Mouse (Mus musculus) kidney, embryonic 15.5 days (tissue): ENCODE measurements at regions not wholly inside any gene's neighbourhood (a gene's known extent, or its start where the extent isn't known, plus 50 kb on each side); places are given as distances from the start of the nearest gene placed in this dataset.

Experiments used
- ATAC-seq: fragments of 200-750 bp; cut with Nextera tagmentation; replicated peaks from 2 replicates; pipeline ENCODE4 v1.8.0; 2017; ENCODE audit warnings: moderate TSS enrichment; ENCODE audit not compliant: low FRiP score
- H3K27ac ChIP-seq: fragments of 300-500 bp; sonication (generic); 2 replicates; pipeline ENCODE4 v1.5.1; 2015; ENCODE audit warnings: mild to moderate bottlenecking, inconsistent platforms
- H3K27me3 ChIP-seq: fragments of 300-500 bp; sonication (generic); 2 replicates; pipeline ENCODE4 v1.6.1; 2015; ENCODE audit warnings: inconsistent platforms
- H3K36me3 ChIP-seq: fragments of 300-500 bp; sonication (generic); 2 replicates; pipeline ENCODE4 v1.6.1; 2015; ENCODE audit warnings: inconsistent platforms
- H3K4me1 ChIP-seq: fragments of 300-500 bp; sonication (generic); 2 replicates; pipeline ENCODE4 v1.6.1; 2015; ENCODE audit warnings: inconsistent platforms
- H3K4me2 ChIP-seq: fragments of 300-500 bp; sonication (generic); 2 replicates; pipeline ENCODE4 v1.6.1; 2015; ENCODE audit warnings: moderate library complexity, mild to moderate bottlenecking, inconsistent platforms
- H3K4me3 ChIP-seq: fragments of 300-500 bp; sonication (generic); replicated peaks from 2 replicates; pipeline ENCODE4 v1.5.1; 2015; ENCODE audit warnings: mild to moderate bottlenecking, inconsistent platforms
- H3K9ac ChIP-seq: fragments of 300-500 bp; sonication (generic); 2 replicates; pipeline ENCODE4 v1.6.1; 2015; ENCODE audit warnings: mild to moderate bottlenecking, inconsistent platforms
- H3K9me3 ChIP-seq: fragments of 300-500 bp; sonication (generic); replicated peaks from 2 replicates; pipeline ENCODE4 v1.6.1; 2016; ENCODE audit warnings: inconsistent platforms
- WGBS: fragments of 180-500 bp; shearing (Covaris S2); methylation state at CpG from one replicate; pipeline ENCODE4 v1.1.7; 2015; ENCODE audit warnings: mixed read lengths; 5-methylcytosine and 5-hydroxymethylcytosine counted together

- Histone ChIP-seq H3K4me3 (no peak overlapping the region), H3K4me1 (peaks cover 17% of the 10 kb centered on the region), H3K27ac (no peak overlapping the region), H3K27me3 (no peaks in the 10 kb centered on the region), H3K9me3 (no peaks in the 10 kb centered on the region), H3K9ac (no peak overlapping the region), H3K36me3 (no peaks in the 10 kb centered on the region), H3K4me2 (no peak overlapping the region)
- no peak for ATAC-seq
- 82% methylated on average over 5 of the region's 5 CpGs for WGBS
Observed at GRCm38 (mm10) chr2:24544190-24544589, 68.8 kb upstream of the Pax8 start.

DNA sequence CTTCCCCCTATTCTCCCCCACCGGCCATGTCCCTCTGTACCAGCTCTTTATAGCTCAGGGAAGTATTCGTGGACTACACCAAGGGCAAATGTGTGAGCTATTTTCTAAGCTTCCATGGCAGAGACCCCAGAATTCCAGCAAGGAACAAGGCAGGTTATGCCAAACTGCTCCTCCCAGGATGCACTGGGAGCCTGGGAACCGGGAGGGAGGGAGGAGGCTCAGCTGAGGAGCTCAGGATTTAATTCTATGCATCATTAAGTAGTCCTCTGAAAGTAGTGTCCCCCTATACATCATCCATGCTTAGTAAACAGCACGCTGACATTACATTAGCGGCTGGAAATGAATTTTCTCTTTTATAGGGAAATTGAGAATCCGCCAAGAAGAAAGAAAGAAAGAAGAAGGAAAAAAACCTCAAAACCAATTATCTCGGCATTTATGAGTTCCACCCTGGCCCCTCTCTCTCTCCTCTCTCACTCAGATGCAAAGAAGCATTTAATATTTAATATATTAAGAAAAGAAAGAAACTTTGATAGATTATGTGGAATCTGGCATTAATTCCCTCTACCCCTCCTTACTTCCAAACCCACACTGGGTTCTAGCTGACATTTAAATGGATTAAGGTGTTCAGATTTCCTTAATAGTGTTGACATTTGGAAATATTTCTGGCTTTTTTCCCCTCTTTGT, 63.6 kb upstream of the Pax8 start:
- Histone ChIP-seq H3K27ac (peak overlapping the region; percentile 67), H3K9ac (no peak overlapping the region), H3K36me3 (no peaks in the 10 kb centered on the region), H3K27me3 (no peaks in the 10 kb centered on the region), H3K4me2 (peak overlapping the region; percentile 41), H3K4me1 (peaks cover 34% of the 10 kb centered on the region), H3K9me3 (no peaks in the 10 kb centered on the region), H3K4me3 (0 out of 2 replicates have a peak overlapping the region, but pooled peaks have one; percentile 10)
- WGBS, result 22% methylated on average over 7 of the region's 7 CpGs
- ATAC-seq, result peak; percentile 88

GRCm38 (mm10) chr2:24537324-24537723, 61.9 kb upstream of the Pax8 start:
- Histone ChIP-seq H3K9me3 (no peaks in the 10 kb centered on the region), H3K27ac (peak overlapping the region; percentile 67), H3K9ac (no peak overlapping the region), H3K4me3 (no peak overlapping the region), H3K36me3 (no peaks in the 10 kb centered on the region), H3K4me2 (no peak overlapping the region), H3K4me1 (peaks cover 34% of the 10 kb centered on the region), H3K27me3 (no peaks in the 10 kb centered on the region)
- peak; percentile 33; the same call in 1 of the 2 replicates for ATAC-seq
